Mouse (Mus musculus): ENCODE measurements around the gene Htt. TPM values are rescaled to one million over a fixed set of nuclear protein-coding genes. Genes with fewer than 3 reads are reported as not detected.
A peak's percentile ranks its signal among the peaks of the same experiment; 100 is the strongest.
"Not testable (repeated sequence)": the region's sequence is repeated elsewhere in the genome, so short reads cannot be mapped to it uniquely, and the experiment has no call there.

Gene Htt
- 12.8 and 13.0 TPM in 2 replicates for polyA plus RNA-seq (2012; rRNA removed)

- peak; percentile 91 for DNase-seq (ENCODE audit: low spot score)
Measured at GRCm38 (mm10) chr5:34761509-34761908, at the start of gene Htt. TSS of gene Htt (plus strand) at chr5:34761740.

- DNase-seq (ENCODE audit: low spot score), result not testable (repeated sequence)
Measured at GRCm38 (mm10) chr5:34714371-34714770, 47.2 kb upstream of the Htt start.

GRCm38 (mm10) chr5:34714816-34715215 lies 46.7 kb upstream of the Htt start:
- DNase-seq (ENCODE audit: low spot score), result no peak

GRCm38 (mm10) chr5:34729141-34729540 lies 32.4 kb upstream of the Htt start:
- DNase-seq (ENCODE audit: low spot score), result no peak

- DNase-seq (ENCODE audit: low spot score), result no peak
Measured at GRCm38 (mm10) chr5:34730255-34730654, 31.3 kb upstream of the Htt start.

GRCm38 (mm10) chr5:34751477-34751876 lies 10.1 kb upstream of the Htt start:
- DNase-seq (ENCODE audit: low spot score), result no peak

GRCm38 (mm10) chr5:34758762-34759161 lies 2.8 kb upstream of the Htt start:
- no peak for DNase-seq (ENCODE audit: low spot score)

- peak; percentile 23 for DNase-seq (ENCODE audit: low spot score)
Measured at GRCm38 (mm10) chr5:34760850-34761508, 561 bp upstream of the Htt start.

- peak; percentile 38 for DNase-seq (ENCODE audit: low spot score)
Measured at GRCm38 (mm10) chr5:34761934-34762611, 533 bp downstream of the Htt start.

- no peak for DNase-seq (ENCODE audit: low spot score)
Measured at GRCm38 (mm10) chr5:34771818-34772217, 10.3 kb downstream of the Htt start.

- DNase-seq (ENCODE audit: low spot score), result no peak
Measured at GRCm38 (mm10) chr5:34772696-34773245, 11.2 kb downstream of the Htt start.

- DNase-seq (ENCODE audit: low spot score), result no peak
Measured at GRCm38 (mm10) chr5:34773392-34773791, 11.9 kb downstream of the Htt start.

GRCm38 (mm10) chr5:34785027-34785426 lies 23.5 kb downstream of the Htt start:
- DNase-seq (ENCODE audit: low spot score), result no peak

- DNase-seq (ENCODE audit: low spot score), result no peak
Measured at GRCm38 (mm10) chr5:34791141-34791540, 29.6 kb downstream of the Htt start.

- DNase-seq (ENCODE audit: low spot score), result no peak
Measured at GRCm38 (mm10) chr5:34800292-34800953, 38.9 kb downstream of the Htt start.

GRCm38 (mm10) chr5:34806038-34806437 lies 44.5 kb downstream of the Htt start:
- no peak for DNase-seq (ENCODE audit: low spot score)

GRCm38 (mm10) chr5:34822431-34823149 lies 61.0 kb downstream of the Htt start:
- no peak for DNase-seq (ENCODE audit: low spot score)

GRCm38 (mm10) chr5:34854079-34854478 lies 92.5 kb downstream of the Htt start:
- DNase-seq (ENCODE audit: low spot score), result no peak

GRCm38 (mm10) chr5:34865367-34865766 lies 103.8 kb downstream of the Htt start:
- DNase-seq (ENCODE audit: low spot score), result no peak

GRCm38 (mm10) chr5:34880307-34880706 lies 118.8 kb downstream of the Htt start:
- not testable (repeated sequence) for DNase-seq (ENCODE audit: low spot score)

- DNase-seq (ENCODE audit: low spot score), result no peak
Measured at GRCm38 (mm10) chr5:34881023-34881422, 119.5 kb downstream of the Htt start.

- DNase-seq (ENCODE audit: low spot score), result no peak
Measured at GRCm38 (mm10) chr5:34885250-34885649, 123.7 kb downstream of the Htt start.

Measured in urinary bladder, adult 2 months (tissue).